Mouse (Mus musculus): ENCODE results near the gene Erbin.

Erbin gene

GRCm38 (mm10) chr13:103920261-103920932 is at the start of gene Erbin:
Gene Erbin, minus strand, starts transcription at chr13:103920514.
- DNase-seq (ENCODE audit: low spot score in 2 of 2) = peak; percentile 48 to 54

- DNase-seq (ENCODE audit: low spot score in 2 of 2) = no peak
Measured at GRCm38 (mm10) chr13:103969912-103970311, 49.6 kb upstream of the Erbin start.

GRCm38 (mm10) chr13:103967987-103968386 is 47.7 kb upstream of the Erbin start:
- DNase-seq (ENCODE audit: low spot score in 2 of 2) = no peak

- no peak for DNase-seq (ENCODE audit: low spot score in 2 of 2)
Measured at GRCm38 (mm10) chr13:103966696-103967215, 46.4 kb upstream of the Erbin start.

GRCm38 (mm10) chr13:103965187-103965586 is 44.9 kb upstream of the Erbin start:
- DNase-seq (ENCODE audit: low spot score in 2 of 2) = no peak

GRCm38 (mm10) chr13:103963094-103963493 is 42.8 kb upstream of the Erbin start:
- DNase-seq (ENCODE audit: low spot score in 2 of 2) = no peak

GRCm38 (mm10) chr13:103959841-103960240 is 39.5 kb upstream of the Erbin start:
- no peak for DNase-seq (ENCODE audit: low spot score in 2 of 2)

- no peak for DNase-seq (ENCODE audit: low spot score in 2 of 2)
Measured at GRCm38 (mm10) chr13:103958607-103959123, 38.4 kb upstream of the Erbin start.

GRCm38 (mm10) chr13:103957175-103957940 is 37.0 kb upstream of the Erbin start:
- DNase-seq (ENCODE audit: low spot score in 2 of 2) = no peak

GRCm38 (mm10) chr13:103955652-103956051 is 35.3 kb upstream of the Erbin start:
- DNase-seq (ENCODE audit: low spot score in 2 of 2) = no peak

GRCm38 (mm10) chr13:103951393-103951792 is 31.1 kb upstream of the Erbin start:
- DNase-seq (ENCODE audit: low spot score in 2 of 2) = no peak

GRCm38 (mm10) chr13:103940796-103941195 is 20.5 kb upstream of the Erbin start:
- no peak for DNase-seq (ENCODE audit: low spot score in 2 of 2)

- no peak for DNase-seq (ENCODE audit: low spot score in 2 of 2)
Measured at GRCm38 (mm10) chr13:103924586-103924985, 4.3 kb upstream of the Erbin start.

GRCm38 (mm10) chr13:103923402-103924065 is 3.2 kb upstream of the Erbin start:
- no peak for DNase-seq (ENCODE audit: low spot score in 2 of 2)

GRCm38 (mm10) chr13:103921831-103922380 is 1.6 kb upstream of the Erbin start:
- DNase-seq (ENCODE audit: low spot score in 2 of 2) = no peak

GRCm38 (mm10) chr13:103920933-103921830 is 868 bp upstream of the Erbin start:
- peak; percentile 56 to 69 for DNase-seq (ENCODE audit: low spot score in 2 of 2)

- DNase-seq (ENCODE audit: low spot score in 2 of 2) = peak in 1 of 2 experiments; percentile 4
Measured at GRCm38 (mm10) chr13:103919956-103920260, 406 bp downstream of the Erbin start.

GRCm38 (mm10) chr13:103919234-103919955 is 919 bp downstream of the Erbin start:
- no peak for DNase-seq (ENCODE audit: low spot score in 2 of 2)

GRCm38 (mm10) chr13:103918432-103918831 is 1.9 kb downstream of the Erbin start:
- DNase-seq (ENCODE audit: low spot score in 2 of 2) = no peak

- DNase-seq (ENCODE audit: low spot score in 2 of 2) = no peak
Measured at GRCm38 (mm10) chr13:103914114-103914736, 6.1 kb downstream of the Erbin start.
